Mouse (Mus musculus) neutrophil, adult 65 days (primary cell): ENCODE results near the gene Armc6. TPM values are rescaled to one million over a fixed set of nuclear protein-coding genes. Genes with fewer than 3 reads are reported as not detected.

Experiments used
- total RNA-seq: library from RNA; stranded (reverse); gene quantifications from 2 replicates; pipeline ENCODE4 v1.2.4, GENCODE M21; 2023

Gene Armc6
- total RNA-seq = 3.1 and 3.7 TPM in 2 replicates

DNA sequence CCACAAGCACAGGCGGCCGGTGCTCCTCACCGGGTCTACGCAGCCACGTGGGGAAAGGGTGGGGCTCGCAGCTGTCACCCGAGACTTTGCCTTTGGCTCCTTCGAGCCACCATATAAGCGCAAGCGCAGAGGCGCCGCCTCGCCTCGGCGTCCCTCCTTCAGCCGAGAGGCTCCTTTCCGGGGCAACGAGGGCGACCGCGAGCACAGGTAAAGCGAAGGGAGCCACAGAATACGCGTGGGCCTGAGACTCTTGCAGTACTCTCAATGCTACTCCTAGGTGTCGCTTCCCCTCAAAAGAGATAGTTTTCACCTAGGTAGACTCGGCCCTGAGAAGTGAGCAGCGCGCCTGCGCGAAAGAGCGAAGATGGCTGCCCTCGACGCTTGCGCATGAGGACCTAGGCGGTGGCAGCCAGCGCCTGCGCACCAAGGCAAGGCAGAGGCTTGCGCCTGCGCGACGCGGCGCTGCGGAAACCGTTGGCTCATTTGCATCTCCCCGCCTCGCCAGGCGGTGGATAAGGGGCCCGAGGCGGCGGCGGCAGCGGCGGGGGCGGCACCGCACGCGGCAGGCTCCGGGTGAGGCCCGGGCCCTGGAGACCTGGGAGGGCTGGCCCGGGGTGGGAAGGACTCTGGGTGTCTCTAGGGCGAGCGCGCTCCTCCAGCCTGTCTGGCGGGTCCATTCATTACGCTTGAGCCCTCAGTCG lies at the start of gene Armc6, which contains the start of gene Sugp2:
Armc6 (minus strand) TSS at position 387 of the 701 bp plus-strand sequence.
Sugp2 (plus strand) TSS at position 147 of the 701 bp plus-strand sequence.

DNA sequence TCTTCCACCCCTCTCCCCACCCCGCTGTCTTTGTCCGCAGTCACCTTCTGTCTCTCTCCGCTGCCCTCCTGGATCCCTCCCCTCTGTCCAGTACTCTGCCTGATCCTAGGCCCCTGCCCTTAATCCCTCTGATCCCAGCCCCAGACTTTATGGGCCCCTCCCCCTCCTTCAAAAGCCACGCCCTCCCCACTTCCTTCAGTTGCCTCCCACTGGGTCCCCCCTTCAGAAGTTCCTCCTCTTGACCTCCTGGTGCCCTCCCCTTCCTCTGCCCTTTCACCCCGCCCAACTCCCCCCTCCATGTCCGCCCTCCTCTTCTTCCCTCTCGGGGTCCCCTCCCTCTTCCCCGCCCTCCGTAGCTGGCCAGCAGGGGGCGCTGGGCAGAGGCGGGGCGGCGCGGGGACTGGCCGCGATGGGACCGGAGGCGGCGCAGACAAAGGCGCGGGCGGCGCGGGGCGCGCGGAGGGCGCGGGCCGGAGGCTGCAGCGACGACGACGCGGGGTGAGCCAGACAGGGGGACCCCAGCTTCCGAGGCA lies 48.4 kb upstream of the Armc6 start, which contains the start of gene Homer3:
Homer3 (plus strand) TSS at position 225 of the 533 bp plus-strand sequence.

DNA sequence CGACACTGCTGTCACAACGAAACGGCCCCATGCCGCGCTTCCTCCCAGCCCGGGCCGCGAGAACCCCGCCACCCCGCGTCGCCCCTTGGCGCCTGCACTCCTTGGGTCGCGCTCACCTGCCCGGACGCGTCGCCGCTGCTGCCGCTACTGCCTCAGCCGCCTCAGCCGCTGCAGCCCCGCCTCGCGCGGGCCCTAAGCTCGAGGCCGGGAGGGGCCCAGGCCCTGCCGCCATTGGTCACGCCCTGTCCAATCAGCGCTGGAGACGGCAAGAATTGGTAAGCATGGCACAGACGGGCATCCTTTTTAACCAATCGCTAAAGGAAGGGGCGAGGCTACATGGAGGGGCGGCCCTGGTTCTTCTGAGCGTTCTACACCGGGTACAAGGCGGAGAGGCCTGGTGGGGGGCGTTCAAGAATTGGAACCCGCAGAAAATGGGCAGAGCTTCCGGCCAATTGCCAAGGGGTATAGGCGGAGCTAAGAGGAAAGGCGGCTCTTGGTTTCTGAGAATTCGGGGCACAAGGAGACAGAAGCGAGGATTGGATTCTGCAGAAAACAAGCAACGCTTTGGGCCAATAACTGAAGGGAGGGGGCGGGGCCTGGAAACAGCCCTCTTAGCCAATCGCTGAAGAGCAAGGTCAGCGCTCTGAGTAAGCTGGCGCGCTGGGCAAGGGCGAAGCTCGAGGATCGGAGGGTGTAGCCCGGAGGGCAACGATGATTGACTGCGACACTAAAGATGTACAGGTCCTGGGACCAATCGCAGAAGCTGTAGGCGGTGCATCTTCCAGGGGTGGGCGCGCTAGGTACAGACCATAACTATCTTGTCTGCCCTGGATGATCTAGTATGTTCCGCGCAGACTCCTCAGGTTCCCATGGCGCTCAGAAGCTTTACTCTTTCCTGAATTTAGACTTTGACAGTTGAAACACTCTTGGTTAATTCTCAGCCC lies 21.9 kb downstream of the Armc6 start, which contains the start of gene Slc25a42:
Slc25a42 (minus strand) TSS at position 194 of the 944 bp plus-strand sequence.

DNA sequence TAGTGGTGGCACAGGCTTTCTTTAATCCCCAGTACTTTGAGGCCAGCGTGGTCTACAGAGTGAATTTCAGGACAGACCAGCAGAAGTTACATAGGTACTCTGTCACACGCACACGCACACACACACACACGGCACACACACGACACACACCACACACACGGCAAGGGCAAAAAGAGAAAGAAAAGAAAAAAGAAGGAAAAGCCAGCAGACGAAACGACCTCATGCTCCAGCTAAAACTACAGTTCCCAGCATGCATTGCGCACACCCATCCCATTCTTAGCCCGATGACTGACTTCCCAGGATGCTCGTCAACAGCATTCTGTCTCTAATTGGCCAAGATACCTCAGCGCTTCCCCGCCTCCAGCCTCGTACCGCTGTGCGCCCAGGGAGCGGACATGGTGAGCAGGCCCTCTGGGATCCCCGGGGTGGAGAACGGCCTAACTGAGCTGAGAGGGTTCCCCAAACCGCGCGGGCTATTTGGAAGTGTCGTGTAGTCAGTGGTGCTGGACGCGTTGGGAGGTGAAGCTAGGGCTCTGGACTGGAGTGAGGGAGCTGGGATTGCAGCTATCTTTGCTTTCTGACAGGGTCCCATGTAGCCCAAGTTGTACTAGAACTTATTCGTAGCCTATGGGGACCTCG lies 62.1 kb downstream of the Armc6 start, which contains the start of gene Tmem161a:
Tmem161a (plus strand) TSS at position 314 of the 639 bp plus-strand sequence.

Other genes starting within 250 kb of the Armc6 start
- gene Gatad2a, start 238.1 kb downstream of the Armc6 start, total RNA-seq = 63.0 and 64.7 TPM in 2 replicates
- 87.4 and 122 TPM in 2 replicates for gene Mau2, start 191.7 kb downstream of the Armc6 start, total RNA-seq
- gene Sugp1, start 191.7 kb downstream of the Armc6 start, total RNA-seq = 28.8 and 31.6 TPM in 2 replicates
- not detected in 2 replicates for gene Tm6sf2, start 161.5 kb downstream of the Armc6 start, total RNA-seq
- gene Hapln4, start 151.0 kb downstream of the Armc6 start, total RNA-seq = not detected in 2 replicates
- not detected in 2 replicates for gene Ncan, start 113.6 kb downstream of the Armc6 start, total RNA-seq
- gene Nr2c2ap, start 103.1 kb downstream of the Armc6 start, total RNA-seq = 7.5 and 11.2 TPM in 2 replicates
- 11.2 and 13.5 TPM in 2 replicates for gene Rfxank, start 95.3 kb downstream of the Armc6 start, total RNA-seq
- gene Borcs8, start 95.0 kb downstream of the Armc6 start, total RNA-seq = 27.0 and 35.6 TPM in 2 replicates
- 0.95 and 1.1 TPM in 2 replicates for gene Mef2b, start 94.8 kb downstream of the Armc6 start, total RNA-seq
- gene Tmem161a, start 62.1 kb downstream of the Armc6 start, total RNA-seq = 13.4 and 23.3 TPM in 2 replicates
- 1.9 and 2.1 TPM in 2 replicates for gene Slc25a42, start 22.2 kb downstream of the Armc6 start, total RNA-seq
- gene Sugp2, start 240 bp downstream of the Armc6 start, total RNA-seq = 24.1 and 36.4 TPM in 2 replicates
- gene Homer3, start 48.4 kb upstream of the Armc6 start, total RNA-seq = 7.0 and 8.6 TPM in 2 replicates
- gene Ddx49, start 68.0 kb upstream of the Armc6 start, total RNA-seq = 25.3 and 36.1 TPM in 2 replicates
- 80.2 and 91.6 TPM in 2 replicates for gene Cope, start 68.1 kb upstream of the Armc6 start, total RNA-seq
- gene Cers1, start 81.3 kb upstream of the Armc6 start, total RNA-seq = not detected in 2 replicates
- not detected in 2 replicates for gene Gdf1, start 95.4 kb upstream of the Armc6 start, total RNA-seq
- 47.2 and 53.6 TPM in 2 replicates for gene Upf1, start 118.8 kb upstream of the Armc6 start, total RNA-seq
- gene Comp, start 139.1 kb upstream of the Armc6 start, total RNA-seq = 0.19 TPM in 1 of 2 replicates, not detected in the other
- gene Crtc1, start 205.1 kb upstream of the Armc6 start, total RNA-seq = 3.2 and 9.3 TPM in 2 replicates
- gene Klhl26, start 242.5 kb upstream of the Armc6 start, total RNA-seq = 1.6 and 1.9 TPM in 2 replicates